Mouse (Mus musculus): Measurements from ENCODE around the gene 4933421I07Rik.

4933421I07Rik gene

DNA sequence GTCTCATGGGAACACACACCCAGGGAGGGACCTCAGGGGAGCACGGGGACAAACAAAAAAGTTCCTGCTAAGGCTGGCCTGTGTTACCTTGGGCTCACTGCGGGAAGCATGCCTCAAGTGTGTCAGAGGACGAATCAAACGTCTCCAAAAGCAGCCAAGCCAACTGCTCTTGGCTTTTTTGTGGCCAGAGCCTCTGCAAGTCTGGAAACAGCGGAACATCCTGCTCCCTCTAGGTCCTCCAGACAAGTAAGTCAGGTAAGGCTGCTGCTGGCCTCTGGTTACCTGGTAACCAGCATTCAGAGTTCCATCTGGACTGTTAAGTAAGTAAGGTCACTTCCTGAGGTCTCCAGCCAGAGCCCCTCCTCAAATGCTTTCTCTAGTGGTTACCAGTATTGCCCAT is at the start of gene 4933421I07Rik:
Gene 4933421I07Rik (minus strand): TSS at position 271 of the 400 bp plus-strand sequence.
- in situ Hi-C loops (cut with MboI, MseI) = no loop called here

DNA sequence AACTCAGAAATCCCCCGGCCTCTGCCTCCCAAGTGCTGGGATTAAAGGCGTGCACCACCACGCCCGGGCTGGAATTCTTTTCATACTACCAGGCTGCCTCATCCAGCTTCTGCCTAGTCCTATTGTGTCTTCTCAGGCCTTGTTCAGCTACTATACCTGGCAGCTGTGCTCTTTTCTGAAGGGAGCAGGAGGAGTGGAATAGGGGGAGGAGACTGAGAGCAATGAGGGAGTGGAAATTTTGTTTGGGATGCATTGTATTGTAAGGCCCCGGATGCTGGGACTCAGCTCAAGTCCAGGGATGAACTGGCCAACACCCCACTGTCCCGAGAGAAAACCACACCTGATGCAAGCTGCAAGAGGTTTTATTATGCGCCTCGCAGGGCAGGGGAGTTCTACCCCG is 49.4 kb upstream of the 4933421I07Rik start:
- in situ Hi-C loops (cut with MboI, MseI) = loop anchor here in 1 of 2 experiments (10.0 kb wide), 1 partner anchor 1057 kb away; no protein-coding TSS in a partner anchor

DNA sequence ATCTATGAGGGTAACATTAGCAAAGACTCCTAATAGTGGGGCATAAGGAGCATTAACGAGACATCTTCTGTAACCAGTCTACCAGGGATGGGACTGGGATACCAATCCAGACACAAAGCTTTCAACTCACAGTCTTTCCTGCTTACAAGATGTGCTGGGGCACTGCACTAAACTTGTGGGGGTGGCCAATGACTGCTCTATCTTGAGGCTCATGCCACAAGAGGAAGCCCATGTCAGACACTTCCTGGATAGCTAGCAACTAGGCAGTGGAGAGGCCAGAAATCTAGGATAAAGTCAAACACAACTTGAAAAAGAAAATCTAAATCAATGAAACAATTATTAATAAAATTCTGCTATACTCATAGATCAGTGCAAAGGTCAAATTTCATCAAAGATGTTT is 48.3 kb upstream of the 4933421I07Rik start:
- in situ Hi-C loops (cut with MboI, MseI) = loop anchor here in 1 of 2 experiments (10.0 kb wide), 1 partner anchor 1059 kb away; no protein-coding TSS in a partner anchor

DNA sequence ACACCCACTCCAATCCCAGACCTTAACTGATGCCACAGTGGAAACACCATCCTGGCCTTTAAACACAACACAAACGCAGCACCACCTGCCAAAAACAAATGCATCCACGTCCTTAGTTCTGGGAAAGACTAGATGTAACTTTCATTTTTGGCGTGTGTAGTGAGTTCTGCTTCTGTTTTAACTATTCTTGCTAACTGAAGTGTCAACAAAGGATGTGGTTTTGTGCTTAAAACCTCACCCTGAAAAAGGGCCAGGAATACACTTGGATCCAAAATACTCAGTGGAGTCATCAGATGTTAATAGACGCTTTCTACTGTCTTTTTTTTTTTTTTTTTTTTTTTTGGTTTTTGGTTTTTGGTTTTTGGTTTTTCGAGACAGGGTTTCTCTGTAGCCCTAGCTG is 42.9 kb upstream of the 4933421I07Rik start:
- in situ Hi-C loops (cut with MboI, MseI) = loop anchor here in 1 of 2 experiments (10.0 kb wide), 1 partner anchor 1064 kb away; no protein-coding TSS in a partner anchor

DNA sequence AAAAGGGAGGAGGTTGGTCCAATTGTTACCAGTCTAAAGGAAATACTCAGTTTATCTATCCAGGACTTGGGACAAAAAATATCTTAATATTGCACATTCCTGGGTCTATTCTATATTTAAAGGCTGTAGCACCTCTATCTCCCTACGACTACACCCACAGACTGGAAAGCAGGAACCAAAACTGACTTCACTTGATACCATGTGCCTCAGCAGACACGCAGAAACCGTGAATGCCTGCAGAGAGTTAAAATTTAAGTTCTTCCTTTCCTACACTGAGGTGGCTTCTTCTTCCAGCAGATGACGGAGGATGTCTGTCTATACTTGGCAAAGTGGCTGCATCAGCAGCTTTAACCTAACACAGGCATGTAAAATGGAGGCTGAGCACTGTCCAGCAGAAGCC is 42.4 kb upstream of the 4933421I07Rik start:
- in situ Hi-C loops (cut with MboI, MseI) = loop anchor here in 1 of 2 experiments (10.0 kb wide), 1 partner anchor 1064 kb away; no protein-coding TSS in a partner anchor

DNA sequence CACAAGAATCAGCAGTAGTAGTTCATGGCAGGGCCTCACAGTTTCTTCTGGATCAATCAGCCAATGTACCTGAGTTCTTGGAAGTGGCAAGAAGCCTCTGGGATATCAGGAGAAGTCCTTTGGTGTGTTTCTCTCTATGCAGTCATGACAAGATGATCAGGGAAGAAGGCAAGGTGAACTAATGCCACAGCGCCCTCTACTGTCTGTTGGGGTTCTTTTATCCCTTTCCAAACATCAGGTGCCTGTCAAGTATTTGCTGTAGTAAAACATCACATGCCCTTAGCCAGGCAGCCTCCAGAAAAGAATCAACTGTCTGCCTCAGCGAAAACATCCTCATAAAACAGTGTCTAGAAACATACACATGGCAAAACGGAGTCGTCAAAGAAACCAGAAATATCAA is 6.7 kb upstream of the 4933421I07Rik start:
- in situ Hi-C loops (cut with MboI, MseI) = loop anchor here (5.0 kb wide), 2 partner anchors 128 to 203 kb away; no protein-coding TSS in a partner anchor

DNA sequence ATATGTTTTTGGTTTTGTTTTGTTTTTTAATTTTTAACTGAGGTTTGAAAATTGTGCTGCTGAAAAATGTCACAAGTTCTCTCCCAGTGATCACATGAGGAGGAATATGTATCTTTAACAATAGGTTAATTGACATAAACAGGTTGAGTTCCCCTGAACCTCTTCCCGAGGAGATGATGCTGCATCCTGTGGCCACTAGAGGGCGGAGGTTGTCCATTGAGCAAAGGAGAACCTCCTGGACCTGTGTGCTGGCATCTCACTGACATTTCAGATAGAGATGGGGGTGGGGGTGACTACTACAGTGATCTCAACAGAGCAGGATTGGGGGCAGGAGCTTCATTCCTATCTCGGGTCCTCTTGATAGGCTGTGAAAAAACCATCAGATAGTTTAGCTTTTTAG is 2.7 kb upstream of the 4933421I07Rik start:
- in situ Hi-C loops (cut with MboI, MseI) = loop anchor here (5.0 kb wide), 2 partner anchors 132 to 207 kb away; no protein-coding TSS in a partner anchor

DNA sequence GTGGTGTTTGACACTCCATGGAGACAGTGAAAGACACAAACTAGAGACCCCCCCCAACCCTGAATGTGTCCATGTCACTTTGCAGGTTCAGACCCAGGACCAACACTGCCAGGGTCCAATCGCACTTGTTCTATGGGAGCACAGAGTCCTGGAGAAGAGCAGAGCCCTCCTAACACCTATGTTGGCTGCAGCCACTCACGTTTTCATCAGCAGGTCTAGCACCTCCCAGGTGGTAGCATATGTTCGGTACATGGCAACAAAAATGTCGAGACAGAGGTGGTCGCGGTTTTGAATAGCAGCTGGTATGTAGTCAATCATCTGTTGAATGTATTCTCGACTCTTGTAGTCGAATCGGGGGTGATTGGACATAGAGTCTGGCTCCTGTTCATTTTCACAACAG is 568 bp downstream of the 4933421I07Rik start:
- in situ Hi-C loops (cut with MboI, MseI) = no loop called here

Data from T-helper 17 cell (primary cell).